Comparison of ENCODE assay signal across 8 mouse cellular contexts in the genomic region with DNA sequence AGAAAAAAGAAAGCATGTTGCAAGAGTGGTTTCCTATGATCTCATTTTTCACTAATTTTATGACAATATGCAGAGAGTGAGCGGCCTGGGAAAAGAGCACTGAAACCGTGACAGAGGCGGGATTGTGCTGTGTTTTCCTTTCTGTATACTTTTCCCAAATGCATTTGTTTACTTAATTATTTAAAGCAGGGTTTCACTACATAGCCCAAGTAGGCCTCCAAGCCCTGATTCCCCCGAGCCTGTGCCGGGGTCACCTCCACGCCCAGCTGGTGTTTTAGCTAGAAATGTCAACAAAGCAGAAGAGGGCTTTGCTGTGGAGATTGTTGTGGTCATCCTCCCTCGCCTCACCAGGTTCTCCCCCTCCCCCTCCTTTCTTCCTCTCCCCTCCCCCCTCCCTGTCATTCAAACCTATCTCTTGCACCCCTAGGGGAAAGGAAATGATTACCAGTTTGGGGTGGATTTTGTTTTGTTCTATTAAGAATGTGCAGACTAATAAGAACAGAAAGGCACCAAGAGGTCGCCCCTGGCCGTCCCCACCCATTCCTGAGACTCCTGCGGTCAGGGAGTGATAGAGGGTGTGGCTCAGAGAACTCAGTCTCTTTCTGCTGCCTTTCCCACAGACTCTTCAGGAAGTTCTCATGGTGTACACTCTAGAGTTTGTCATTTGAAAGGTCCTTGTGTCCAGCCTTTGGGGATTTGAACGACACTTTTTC. TPM values are rescaled to one million over a fixed set of nuclear protein-coding genes. Genes with fewer than 3 reads are reported as not detected.
DNase-seq lines count a peak whose midpoint lies in the region; ATAC-seq and TF ChIP-seq lines count a peak whose summit lies in the region.

No protein-coding gene starts in this region.

- peaks cover 2% of the 10 kb centered on the region; the same call in 1 of the 2 replicates for H3K4me1 ChIP-seq in bone marrow macrophage, adult 2 months (ENCODE audit: control insufficient read depth, insufficient read depth, low read length)
- H3K4me1 ChIP-seq in hindbrain, embryonic 10.5 days (replicated peaks) = peaks cover 33% of the 10 kb centered on the region
- H3K4me1 ChIP-seq in liver, postnatal 0 days (ENCODE audit: insufficient read depth) = peaks cover 6% of the 10 kb centered on the region; the same call in 1 of the 2 replicates
- H3K4me1 ChIP-seq in stomach, embryonic 14.5 days (ENCODE audit: control insufficient read depth, insufficient read depth, low read length) = no peaks in the 10 kb centered on the region

- TF ChIP-seq CTCF in bone marrow macrophage, adult 2 months (IDR thresholded peaks at IDR 0.05; ENCODE audit: low read depth, low read length) = no peak
- no peak for TF ChIP-seq CTCF in liver, postnatal 0 days (IDR thresholded peaks at IDR 0.05; ENCODE audit: low read depth)

- H3K27me3 ChIP-seq in hindbrain, embryonic 10.5 days (ENCODE audit: insufficient read depth, poor library complexity, severe bottlenecking) = peaks cover 14% of the 10 kb centered on the region
- H3K27me3 ChIP-seq in liver, postnatal 0 days (ENCODE audit: insufficient read depth, low read length) = no peaks in the 10 kb centered on the region
- H3K27me3 ChIP-seq in stomach, embryonic 14.5 days (ENCODE audit: control insufficient read depth, insufficient read depth, low read length) = no peaks in the 10 kb centered on the region

- no peak overlapping the region for H3K9ac ChIP-seq in liver, postnatal 0 days (replicated peaks)
- H3K9ac ChIP-seq in stomach, embryonic 14.5 days (replicated peaks; ENCODE audit: low read depth, low read length) = no peak overlapping the region

- TF ChIP-seq POLR2A in bone marrow macrophage, adult 2 months (IDR thresholded peaks at IDR 0.05; ENCODE audit: borderline replicate concordance, low read depth, low read length) = no peak

- H3K27ac ChIP-seq in bone marrow macrophage, adult 2 months (ENCODE audit: insufficient read depth, low read depth, low read length) = no peak overlapping the region; the same call in 1 of the 2 replicates
- peak overlapping the region; percentile 77 for H3K27ac ChIP-seq in hindbrain, embryonic 10.5 days
- no peak overlapping the region for H3K27ac ChIP-seq in liver, postnatal 0 days (ENCODE audit: low read depth)
- no peak overlapping the region for H3K27ac ChIP-seq in stomach, embryonic 14.5 days (ENCODE audit: low read length)

- no peak for ATAC-seq in liver, postnatal 0 days
- peak; percentile 64; the same call in 1 of the 2 replicates for ATAC-seq in stomach, embryonic 14.5 days (ENCODE audit: insufficient number of reproducible peaks, insufficient read depth, low FRiP score, low read depth)

- no peaks in the 10 kb centered on the region for H3K9me3 ChIP-seq in hindbrain, embryonic 10.5 days
- no peaks in the 10 kb centered on the region for H3K9me3 ChIP-seq in liver, postnatal 0 days (ENCODE audit: low read length)
- H3K9me3 ChIP-seq in stomach, embryonic 14.5 days (ENCODE audit: control insufficient read depth, low read depth, low read length) = no peaks in the 10 kb centered on the region

- H3K36me3 ChIP-seq in hindbrain, embryonic 10.5 days = no peaks in the 10 kb centered on the region
- H3K36me3 ChIP-seq in liver, postnatal 0 days (replicated peaks; ENCODE audit: insufficient read depth, low read length) = no peaks in the 10 kb centered on the region
- no peaks in the 10 kb centered on the region for H3K36me3 ChIP-seq in stomach, embryonic 14.5 days (ENCODE audit: control insufficient read depth, insufficient read depth, low read length)

- peak overlapping the region; percentile 72 for H3K4me2 ChIP-seq in liver, postnatal 0 days (ENCODE audit: low read depth, low read length)
- peak overlapping the region; percentile 46 for H3K4me2 ChIP-seq in stomach, embryonic 14.5 days (replicated peaks; ENCODE audit: low read depth, low read length)

- peak overlapping the region; percentile 22 for H3K4me3 ChIP-seq in bone marrow macrophage, adult 2 months (ENCODE audit: insufficient read depth, low read length)
- peak overlapping the region; percentile 45 for H3K4me3 ChIP-seq in hindbrain, embryonic 10.5 days
- peak overlapping the region; percentile 40 for H3K4me3 ChIP-seq in liver, postnatal 0 days (ENCODE audit: low read depth, low read length)
- peak overlapping the region; percentile 19 for H3K4me3 ChIP-seq in stomach, embryonic 14.5 days (ENCODE audit: low read depth, low read length)

- TF ChIP-seq EP300 in liver, postnatal 0 days (IDR thresholded peaks at IDR 0.05; ENCODE audit: low read depth) = no peak

- intact Hi-C loops in heart, postnatal 36 days (cut with DNase I) = loop anchor here (5.0 kb wide), 1 partner anchor 95 kb away; no protein-coding TSS in a partner anchor
- intact Hi-C loops in left cerebral cortex, postnatal 36 days (cut with DNase I) = no loop called here

- DNase-seq in heart, adult 11 months = peak; percentile 82
- no peak for DNase-seq in heart, postnatal 36 days
- DNase-seq in hindbrain, embryonic 10.5 days (ENCODE audit: low spot score) = peak; percentile 41
- DNase-seq in liver, postnatal 0 days = no peak
- DNase-seq in left cerebral cortex, postnatal 36 days (ENCODE audit: low spot score in 2 of 2) = no peak
- DNase-seq in left cerebral cortex, adult 18-20 months (ENCODE audit: low spot score in 2 of 2) = no peak

- WGBS in hindbrain, embryonic 10.5 days = 2% methylated on average over 11 of the region's 11 CpGs
- 10% methylated on average over 11 of the region's 11 CpGs for WGBS in liver, postnatal 0 days (ENCODE audit: insufficient replicate concordance)
- WGBS in stomach, embryonic 14.5 days = 15% methylated on average over 11 of the region's 11 CpGs

RNA-seq across cellular contexts. Expression of a gene that starts 10.9 kb away (rescaled TPM):
- total RNA-seq in heart, postnatal 36 days (2021) = 100 to 1,000 TPM; 359 to 378 TPM
- 0.67 TPM in 1 of 2 replicates, not detected in the other for polyA plus RNA-seq in bone marrow macrophage, adult 2 months (2012; ENCODE audit: insufficient read depth, insufficient read length, missing spikeins)
- polyA plus RNA-seq in hindbrain, embryonic 10.5 days (2016; fragmentation: Nextera tagmentation; extraction: Ambion mirVana) = 6.3 and 8.1 TPM in 2 replicates
- 0.15 and 0.45 TPM in 2 replicates for polyA plus RNA-seq in liver, postnatal 0 days (2015; fragmentation: Nextera tagmentation; extraction: Ambion mirVana)
- 3.5 and 3.8 TPM in 2 replicates for polyA plus RNA-seq in stomach, embryonic 14.5 days (2014; fragmentation: Nextera tagmentation; extraction: Ambion mirVana)
- total RNA-seq in left cerebral cortex, postnatal 36 days (2021) = 10 to 100 TPM; 70.4 to 79.5 TPM
- 10 to 100 TPM; 79.4 to 79.9 TPM for total RNA-seq in left cerebral cortex, adult 18-20 months (2021)

Comparison
In these comparisons a context has a peak if more than half of its experiments do, and no peak if none do; other contexts are left out.
1. DNase-seq: peak in heart, adult 11 months (single experiment) and hindbrain, embryonic 10.5 days (single experiment); none in heart, postnatal 36 days (0 of 2), liver, postnatal 0 days (single experiment), left cerebral cortex, postnatal 36 days (0 of 2) and left cerebral cortex, adult 18-20 months (0 of 2).
2. Peak in every context shown above with its lines, with median percentiles within 50 percentile points of each other: H3K4me3 ChIP-seq.